Mouse (Mus musculus): Measurements from ENCODE around the gene Vsig8. TPM values are rescaled to one million over a fixed set of nuclear protein-coding genes. Genes with fewer than 3 reads are reported as not detected.

The Vsig8 gene
- total RNA-seq (2021) = not detected
- long read RNA-seq, experiment 1, transcript Vsig8-201 (7 exons, 1,801 nt) = major isoform, 5 of 29 reads
- long read RNA-seq, experiment 1, partial matches to known transcripts = 23 of 29 reads
- long read RNA-seq, experiment 1, other reads (novel, unspliced or antisense) = 1 of 29 reads
- long read RNA-seq, experiment 2, partial matches to known transcripts = 0 of 1 reads
- long read RNA-seq, experiment 2, other reads (novel, unspliced or antisense) = 1 of 1 reads

DNA sequence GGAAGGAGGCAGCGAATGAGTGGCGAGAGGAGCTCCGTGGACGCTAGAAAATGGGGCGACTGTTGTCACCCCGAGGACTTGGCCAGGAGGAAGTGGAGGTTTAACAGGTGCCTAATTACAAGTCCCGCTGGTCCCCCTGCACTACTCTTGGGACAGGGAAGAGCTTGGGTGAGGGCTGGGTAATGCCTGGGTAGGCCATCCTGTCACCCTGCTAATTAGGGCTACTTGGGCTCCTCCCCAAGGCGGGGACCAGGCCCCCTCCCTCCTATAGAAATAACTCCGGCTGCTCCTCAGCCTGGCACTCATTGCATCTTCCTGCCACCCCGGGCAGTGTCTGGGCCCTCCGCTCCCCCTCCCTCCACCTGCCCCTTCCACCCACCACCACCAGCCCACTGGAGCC is at the start of gene Vsig8:
Gene Vsig8 (plus strand): TSS at position 301 of the 400 bp plus-strand sequence.
- no peak for DNase-seq (ENCODE audit: low spot score in 2 of 2)

DNA sequence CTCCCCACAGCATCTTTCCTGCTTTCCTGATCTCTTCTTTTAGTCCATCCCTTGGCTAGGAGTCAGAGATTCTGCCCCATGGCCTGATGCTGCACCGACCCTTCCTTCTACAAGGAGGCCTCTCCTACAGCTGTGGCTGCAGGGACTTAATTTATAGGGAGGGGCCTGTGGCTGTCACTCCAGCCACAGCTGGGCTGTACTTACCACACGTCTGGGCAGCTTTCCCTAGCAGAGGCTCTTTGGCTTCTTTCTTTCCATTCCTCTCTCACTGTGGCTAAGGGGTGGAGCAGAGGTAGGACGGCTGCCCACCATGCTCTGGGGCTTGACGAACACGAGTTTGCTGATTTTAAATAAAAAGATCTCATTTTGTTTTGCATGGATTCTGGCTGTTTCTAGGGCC is 48.7 kb upstream of the Vsig8 start:
- DNase-seq (ENCODE audit: low spot score in 2 of 2) = no peak

DNA sequence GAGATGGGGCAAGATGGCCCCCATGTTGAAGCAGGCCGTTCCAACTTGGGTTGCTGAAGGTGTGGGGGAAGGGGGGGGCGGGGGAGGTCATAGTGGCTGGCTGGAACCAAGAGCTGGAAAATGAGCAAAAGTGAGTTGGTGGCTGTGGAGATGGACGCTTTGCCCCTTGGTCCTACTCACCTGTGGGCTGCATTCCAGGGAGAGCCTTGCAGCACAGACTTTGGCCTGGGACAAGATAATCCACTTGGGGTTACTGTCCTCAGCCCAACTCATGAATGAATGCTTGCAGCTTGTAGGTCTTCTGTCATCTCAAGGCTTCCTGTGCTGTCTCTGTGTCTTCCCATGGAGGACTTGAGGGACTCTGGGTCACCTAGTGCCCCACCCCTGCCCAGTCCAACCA is 48.0 kb upstream of the Vsig8 start:
- no peak for DNase-seq (ENCODE audit: low spot score in 2 of 2)

DNA sequence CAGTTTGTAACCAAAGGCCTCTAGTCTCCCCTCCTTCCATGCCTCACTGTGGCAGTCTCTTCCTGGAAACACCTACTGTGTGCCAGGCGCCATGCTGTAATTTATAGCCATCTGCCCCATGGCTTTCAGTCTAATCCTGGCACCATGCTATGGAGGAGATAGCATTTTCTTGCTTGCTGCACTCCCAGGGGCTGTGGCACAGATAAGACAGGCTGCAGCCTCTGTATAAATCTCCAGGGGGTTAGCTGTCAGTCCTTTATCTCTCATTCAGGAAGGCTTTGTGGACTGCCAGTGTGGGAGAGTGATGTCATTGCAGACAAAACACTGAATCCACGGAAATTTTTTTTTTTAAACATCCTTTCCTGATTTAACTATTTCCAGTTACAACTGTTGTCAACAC is 47.6 kb upstream of the Vsig8 start:
- no peak for DNase-seq (ENCODE audit: low spot score in 2 of 2)

DNA sequence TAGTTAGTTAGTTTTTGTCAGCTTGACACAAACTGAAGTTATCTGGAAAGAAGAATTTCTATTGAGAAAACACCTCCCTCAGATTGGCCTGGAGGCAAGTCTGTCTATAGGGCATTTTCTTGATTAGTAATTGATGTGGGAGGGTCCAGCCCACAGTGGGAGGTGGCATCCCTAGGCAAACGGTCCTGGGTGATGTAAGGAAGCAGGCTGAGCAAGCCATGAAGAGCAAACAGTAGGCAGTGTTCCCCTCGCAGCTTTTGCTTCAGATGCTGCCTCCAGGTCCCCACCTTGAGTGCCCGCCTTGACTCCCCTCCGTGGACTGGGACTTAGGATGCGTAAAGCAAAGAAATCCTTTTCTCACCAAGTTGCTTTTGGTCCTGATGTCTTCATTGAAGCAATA is 46.5 kb upstream of the Vsig8 start:
- no peak for DNase-seq (ENCODE audit: low spot score in 2 of 2)

DNA sequence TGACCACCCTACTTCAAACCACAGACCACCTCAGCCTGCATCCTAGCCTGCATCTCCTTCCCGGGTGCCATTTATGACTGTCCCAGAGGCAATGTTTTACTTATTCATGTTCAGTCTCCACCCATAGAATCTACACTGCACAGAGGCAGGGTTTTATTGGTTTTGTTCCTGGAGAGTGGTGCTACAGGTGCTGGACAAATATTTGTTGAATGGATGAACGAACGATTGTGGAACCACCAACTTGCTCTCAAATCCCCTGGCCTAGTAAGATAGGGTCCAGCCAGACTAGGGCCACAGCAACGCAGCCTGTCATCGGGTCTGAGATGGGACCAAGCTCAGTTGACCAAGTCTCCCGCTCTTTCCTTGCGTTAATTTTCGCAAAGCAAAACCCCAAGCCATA is 45.8 kb upstream of the Vsig8 start:
- no peak for DNase-seq (ENCODE audit: low spot score in 2 of 2)

DNA sequence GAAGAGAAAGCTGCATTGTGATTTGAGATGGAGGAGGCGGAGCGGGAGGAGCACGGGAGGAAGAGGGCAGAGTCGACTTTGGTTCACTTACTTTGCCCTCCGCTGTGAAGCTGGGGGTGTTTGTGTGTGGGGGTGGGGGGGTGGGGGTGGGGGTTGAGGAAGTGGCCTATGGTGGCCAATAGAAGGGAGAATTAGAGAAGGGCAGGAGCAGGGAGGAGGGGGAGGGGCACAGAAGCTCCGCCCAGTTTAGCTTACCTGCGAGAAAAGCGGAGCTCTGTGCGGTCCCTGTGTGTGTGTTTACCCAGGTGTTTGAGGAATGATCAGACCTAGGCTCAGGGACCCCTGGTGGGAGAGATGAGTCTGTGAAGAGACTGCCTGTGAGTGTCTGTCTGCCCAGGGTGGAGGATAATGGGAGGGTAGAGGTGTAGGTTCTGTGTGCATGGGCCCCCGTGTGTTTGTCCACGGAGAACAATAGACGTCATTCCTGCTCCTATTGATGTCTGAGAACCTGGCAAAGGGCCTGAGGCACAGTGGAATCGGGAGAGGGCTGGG is 45.2 kb upstream of the Vsig8 start:
- no peak for DNase-seq (ENCODE audit: low spot score in 2 of 2)

DNA sequence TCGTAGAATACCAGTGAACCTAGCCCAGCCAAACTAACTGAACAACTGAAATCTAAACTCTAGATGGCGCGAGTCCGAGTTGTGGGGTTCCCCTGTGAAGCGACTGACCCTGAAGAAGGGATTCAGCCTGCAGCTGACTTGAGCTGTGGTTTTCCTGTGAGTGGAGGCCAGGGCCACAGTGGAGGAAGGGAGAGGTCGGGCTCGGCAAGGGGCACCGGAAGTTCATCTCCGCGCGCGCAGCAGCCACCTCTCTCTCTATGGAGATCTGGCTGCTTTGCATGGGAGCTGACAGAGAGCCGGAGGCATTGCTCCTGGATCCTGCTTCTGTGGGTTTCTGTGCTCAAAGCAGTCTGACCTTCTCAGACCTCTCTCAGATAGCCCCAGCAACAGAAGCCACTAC is 42.8 kb upstream of the Vsig8 start:
- peak in 1 of 2 experiments; percentile 56 for DNase-seq (ENCODE audit: low spot score in 2 of 2)

DNA sequence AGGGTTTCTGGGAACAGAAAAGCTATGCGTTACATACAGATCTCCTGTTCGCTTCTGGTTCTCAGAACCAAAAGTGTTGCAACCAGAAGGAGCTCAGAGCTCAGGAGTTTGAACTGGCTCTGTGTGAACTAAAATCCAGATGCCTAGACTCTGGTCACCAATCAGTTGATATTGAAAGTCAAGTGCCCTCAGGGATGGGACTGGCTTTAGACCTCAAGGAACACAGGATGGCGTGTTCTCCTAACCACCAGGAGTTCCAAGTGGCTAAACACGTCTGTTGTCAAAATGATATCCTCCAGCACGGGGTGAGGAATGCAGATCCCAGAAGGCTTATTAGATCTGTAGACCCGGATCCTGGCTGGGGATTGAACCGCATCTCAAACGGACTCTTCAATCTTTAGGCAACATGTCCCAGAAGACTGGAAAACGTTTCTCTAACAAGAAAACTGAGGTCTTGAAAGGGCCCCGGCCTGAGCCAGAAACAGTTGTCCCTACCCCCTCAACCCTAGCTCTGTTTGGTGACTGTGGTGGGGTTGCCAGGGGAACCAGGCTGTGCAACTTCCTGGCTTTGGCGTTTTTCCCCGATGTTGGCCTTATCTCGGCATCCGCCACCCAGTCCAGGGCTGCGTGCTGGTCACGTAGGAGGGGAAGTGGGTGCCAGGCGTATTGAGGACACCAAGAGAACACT is 42.1 kb upstream of the Vsig8 start:
- no peak for DNase-seq (ENCODE audit: low spot score in 2 of 2)

DNA sequence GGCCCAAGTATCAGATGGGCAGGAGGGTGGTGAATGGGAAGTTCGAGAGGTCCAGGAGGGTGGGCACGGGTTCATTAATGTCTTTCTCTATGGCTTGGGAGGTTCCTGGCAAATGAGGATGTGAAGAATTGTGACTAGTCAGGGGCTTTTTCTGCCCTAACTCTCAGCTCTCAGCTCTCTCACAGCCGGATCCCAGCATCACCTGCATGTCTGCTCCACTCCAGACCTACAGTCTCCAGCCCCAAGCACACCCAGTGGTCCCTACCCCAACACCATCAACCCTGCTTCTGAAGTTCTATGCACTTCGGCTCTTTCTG is 41.6 kb upstream of the Vsig8 start:
- DNase-seq (ENCODE audit: low spot score in 2 of 2) = no peak

DNA sequence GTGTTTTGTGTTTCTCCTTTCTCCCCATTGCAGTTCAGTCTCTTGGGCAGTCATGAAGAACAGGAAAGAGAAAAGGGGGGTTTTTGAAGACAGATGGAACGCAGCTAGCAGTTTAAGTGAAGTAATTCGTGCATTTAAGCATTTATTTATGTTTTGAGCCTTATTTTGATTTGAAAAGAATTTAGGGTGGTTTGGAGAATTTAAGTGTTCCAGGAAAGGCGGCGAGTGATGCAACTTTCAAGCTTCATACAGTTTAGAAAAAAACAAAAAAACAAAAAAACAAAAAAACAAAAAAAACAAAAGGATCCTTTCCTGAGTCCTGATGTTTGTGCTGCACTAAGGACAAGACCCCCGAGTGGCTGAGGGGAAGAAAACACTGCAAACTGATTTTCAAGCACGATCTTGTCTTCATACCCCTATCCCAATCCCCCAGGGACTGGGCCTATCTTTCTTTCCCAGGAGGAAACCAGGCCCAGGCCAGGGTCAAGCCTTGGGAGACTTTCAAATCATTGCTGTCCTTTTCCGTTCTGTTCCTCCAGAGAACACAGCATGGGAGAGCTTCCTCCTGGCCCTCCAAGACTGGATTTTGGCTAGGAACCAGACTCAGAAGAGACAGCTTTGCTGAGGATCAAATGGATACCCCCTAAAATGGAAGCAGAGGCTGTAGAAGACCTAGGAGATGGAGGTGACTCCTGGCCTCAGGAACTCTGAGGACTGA is 41.0 kb upstream of the Vsig8 start:
- no peak for DNase-seq (ENCODE audit: low spot score in 2 of 2)

DNA sequence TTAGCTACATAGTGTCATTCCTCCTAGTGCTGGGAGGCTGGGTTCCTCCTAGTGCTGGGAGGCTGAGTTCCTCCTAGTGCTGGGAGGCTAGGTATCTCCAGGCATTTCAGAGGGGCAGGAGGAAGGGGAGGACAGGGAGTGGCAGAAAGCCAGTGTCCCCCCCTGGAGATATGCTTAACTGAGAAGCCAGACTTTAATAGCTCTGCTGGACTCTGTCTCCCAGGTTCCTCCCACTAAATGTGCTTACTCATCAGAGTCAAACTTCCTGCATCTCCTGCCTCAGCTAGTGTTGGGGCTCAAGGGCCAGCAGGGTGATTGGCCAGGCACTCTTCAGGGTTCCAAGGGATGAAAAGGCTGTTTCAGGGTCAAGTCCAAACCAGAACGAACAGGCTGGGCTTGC is 40.3 kb upstream of the Vsig8 start:
- no peak for DNase-seq (ENCODE audit: low spot score in 2 of 2)

DNA sequence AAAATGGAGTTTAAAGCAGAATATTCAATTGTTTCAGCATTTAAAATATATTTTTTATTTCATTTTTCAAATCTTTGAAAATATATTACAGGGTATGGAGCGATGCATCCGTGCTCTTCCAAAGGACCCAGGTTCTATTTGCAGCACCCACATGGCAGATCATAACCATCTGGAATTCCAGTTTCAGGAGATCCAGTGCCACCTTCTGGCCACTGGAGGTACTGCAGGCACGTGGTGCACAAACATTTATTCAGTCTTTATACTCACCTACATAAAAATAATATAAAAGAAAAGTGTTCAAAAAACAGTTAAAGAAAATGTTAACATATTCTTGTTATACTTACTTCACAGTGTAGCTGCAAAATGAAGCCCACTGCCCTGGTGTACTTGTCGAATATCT is 37.7 kb upstream of the Vsig8 start:
- no peak for DNase-seq (ENCODE audit: low spot score in 2 of 2)

DNA sequence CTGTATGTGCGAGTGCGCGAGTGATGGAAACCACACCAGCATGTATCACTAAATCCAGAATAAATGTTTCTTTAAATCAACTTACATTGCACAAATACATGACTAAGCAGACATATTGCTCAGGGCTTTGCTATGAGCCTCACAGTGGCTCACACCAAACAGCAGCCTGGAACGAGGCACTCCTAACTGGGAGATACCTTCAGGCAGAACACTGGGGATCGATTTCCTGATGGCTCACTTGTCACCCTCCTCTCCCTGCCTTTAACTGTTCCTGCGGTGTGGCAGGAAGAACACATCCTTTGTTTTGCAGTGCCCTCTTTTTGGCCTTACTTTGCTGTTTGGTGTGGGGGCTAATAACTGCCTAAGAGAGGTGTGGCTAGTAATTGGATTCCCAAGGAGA is 36.1 kb upstream of the Vsig8 start:
- DNase-seq (ENCODE audit: low spot score in 2 of 2) = no peak

DNA sequence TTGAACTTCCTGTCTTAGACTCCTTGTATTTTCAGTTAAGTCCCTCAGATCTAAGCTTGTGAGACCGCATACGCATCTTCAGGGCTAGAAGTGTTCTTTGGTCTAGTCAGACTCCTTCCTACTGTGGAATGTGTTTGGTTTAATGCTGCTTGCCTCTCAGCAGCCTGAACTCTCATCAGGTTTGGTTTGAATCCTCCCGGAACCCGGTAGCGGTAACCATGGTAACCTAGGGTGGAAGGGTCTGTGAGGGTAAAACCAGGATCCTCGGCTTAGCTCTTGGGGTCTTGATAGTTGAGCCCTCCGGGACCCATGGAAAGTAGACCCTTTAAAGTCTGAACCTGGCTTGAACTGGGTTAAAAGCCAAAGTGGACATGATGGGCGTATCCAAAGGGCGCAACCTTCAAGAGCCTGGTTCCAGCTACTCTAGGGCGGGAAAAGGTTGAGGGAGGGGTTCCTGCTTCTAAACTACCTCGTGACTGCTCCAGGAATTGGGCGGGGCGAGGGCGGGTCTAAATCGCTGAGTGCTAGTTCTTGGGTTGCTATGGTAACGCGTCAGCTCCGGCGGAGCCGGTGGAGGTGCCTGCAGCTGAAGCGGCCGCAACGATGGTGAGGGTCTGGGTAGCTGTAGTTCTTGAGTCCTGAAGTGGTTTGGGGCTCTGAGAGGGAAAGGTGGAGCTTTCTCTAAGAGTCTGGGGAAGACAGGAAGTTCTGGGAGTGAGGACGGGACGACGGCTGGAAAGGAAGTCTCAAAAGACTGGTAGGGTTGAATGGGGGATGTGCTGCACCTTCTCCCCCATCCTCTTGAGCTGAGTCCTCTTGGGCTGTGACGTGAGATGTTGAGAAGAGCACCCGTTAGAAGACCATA is 34.9 kb upstream of the Vsig8 start, which contains the start of gene Cfap45:
Gene Cfap45 (plus strand): TSS at position 226 of the 865 bp plus-strand sequence.
- DNase-seq (ENCODE audit: low spot score in 2 of 2) = peak in 1 of 2 experiments; percentile 73

DNA sequence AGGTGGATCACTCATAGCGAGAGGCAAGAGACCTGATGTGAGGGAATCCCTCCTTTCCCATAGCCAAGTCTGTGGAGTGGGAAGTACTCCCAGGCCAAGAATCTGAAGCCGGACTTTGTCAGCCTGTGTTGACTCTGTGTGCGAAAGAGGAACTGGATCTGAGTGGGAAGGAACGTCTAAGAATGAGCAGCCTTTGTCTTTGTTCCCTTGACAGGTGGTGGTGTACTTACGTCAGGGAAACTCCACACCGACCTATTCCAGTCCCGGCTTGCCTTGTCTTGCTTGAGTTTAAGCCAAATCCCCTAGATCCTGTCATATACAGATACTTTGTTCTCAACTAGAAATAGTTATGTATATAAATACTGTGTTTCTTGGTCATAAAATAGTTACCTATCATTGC is 33.2 kb upstream of the Vsig8 start:
- DNase-seq (ENCODE audit: low spot score in 2 of 2) = no peak

DNA sequence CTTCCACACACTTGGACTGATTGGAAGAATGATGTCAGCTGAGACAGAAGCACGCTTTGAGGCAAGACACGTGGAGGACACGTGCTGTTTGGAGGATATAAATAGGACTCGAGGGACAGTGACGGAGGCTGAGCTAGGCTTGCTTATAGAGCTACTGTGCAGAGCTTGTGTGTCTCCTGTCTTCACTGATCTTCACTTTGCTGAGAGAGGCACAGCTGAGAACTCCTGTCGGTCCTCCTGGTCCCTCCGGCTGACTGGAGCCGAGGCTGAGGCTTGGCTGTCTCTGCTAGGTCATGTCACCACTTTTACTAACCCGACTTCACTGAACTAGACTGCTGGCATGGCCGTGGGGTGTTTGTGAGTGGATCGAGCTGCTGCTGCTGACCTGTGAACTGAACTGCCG is 32.0 kb upstream of the Vsig8 start:
- DNase-seq (ENCODE audit: low spot score in 2 of 2) = no peak

DNA sequence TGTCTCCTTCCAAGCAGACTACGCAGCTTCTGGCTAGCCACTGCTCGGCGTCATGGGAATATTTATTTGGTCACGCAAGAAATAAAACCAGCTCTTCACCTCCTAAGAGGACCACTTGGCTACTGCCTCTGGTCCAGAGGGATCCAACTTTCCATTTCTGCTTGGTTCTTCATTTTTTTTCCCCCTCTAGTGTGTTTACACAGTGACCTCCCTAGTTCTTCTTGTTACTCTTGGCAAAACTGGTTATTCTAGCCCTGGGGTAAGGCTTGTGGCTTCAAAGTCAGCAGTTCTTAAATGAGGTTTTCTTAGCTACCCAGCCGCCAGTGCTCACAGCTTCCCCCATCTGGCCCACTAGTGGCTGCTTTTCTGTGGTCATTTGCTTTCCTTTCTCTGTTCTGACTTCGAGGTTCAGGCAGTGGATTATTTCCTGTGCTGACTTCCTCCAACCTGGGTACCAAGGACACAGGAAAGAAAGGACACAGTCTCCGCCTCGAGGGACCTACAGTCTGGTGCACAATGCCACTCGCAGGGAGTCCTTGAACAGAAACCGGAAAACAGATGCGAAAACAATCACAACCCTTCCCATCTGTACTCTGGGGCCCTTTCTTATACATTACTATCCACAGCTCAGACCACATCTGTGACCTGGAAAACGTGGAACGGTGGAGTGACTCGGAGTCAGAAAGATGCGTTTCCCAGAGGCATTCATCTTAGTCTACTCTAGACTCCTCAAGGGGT is 30.5 kb upstream of the Vsig8 start:
- no peak for DNase-seq (ENCODE audit: low spot score in 2 of 2)

DNA sequence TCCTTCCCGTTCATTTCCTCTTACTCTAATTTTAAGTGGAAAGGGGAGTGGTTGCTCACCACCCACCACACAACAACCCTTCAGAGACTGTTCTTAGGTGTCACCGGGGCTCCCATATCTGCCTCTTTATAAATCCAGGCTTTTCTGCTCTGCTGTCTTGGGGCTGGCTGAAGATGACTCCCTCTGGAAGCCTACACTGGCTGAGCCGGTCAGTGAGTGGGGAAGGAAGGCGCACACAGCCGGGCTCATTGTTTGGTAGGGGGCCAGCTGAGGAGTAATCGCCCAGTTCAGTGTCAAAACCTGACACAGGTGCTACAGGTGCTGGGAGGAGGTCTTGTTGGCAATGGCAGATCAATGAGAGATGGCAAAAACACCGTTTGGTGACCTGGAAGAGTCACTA is 29.8 kb upstream of the Vsig8 start:
- no peak for DNase-seq (ENCODE audit: low spot score in 2 of 2)

DNA sequence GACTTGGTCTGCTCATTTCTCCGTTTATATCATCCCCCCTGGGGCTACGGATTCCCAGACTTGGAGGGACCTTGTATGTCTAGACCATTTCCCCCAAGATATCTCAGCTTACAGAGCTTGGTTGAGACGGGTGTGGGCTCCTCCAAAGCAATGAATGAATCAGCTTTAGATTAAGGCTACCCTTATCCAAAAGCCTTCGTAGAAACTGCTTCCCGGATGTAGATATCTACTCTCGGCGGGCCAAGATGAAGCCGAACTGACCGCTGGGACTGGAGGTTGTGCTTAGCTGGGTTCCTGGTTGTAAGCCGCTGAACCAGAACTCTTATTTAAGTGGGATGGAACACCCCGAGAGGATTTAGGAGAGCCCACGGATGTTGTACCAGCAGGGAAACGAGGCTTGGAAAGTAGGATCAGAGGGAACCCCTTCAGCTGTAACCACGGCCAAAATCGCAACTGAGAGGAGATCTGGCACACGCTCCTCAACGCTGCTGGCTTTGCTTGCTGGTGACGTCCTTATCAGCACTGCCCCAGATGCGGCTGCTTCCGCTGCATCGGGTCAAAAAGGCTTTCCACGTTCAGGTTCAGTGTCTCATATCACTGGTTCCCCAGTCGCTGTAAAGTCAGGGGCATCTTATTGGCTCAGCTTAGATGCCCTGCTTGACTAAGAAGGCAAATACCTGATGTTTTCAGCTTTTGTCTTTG is 29.2 kb upstream of the Vsig8 start:
- no peak for DNase-seq (ENCODE audit: low spot score in 2 of 2)
